Comparison of ENCODE assay signal across 23 mouse cellular contexts in the genomic region with DNA sequence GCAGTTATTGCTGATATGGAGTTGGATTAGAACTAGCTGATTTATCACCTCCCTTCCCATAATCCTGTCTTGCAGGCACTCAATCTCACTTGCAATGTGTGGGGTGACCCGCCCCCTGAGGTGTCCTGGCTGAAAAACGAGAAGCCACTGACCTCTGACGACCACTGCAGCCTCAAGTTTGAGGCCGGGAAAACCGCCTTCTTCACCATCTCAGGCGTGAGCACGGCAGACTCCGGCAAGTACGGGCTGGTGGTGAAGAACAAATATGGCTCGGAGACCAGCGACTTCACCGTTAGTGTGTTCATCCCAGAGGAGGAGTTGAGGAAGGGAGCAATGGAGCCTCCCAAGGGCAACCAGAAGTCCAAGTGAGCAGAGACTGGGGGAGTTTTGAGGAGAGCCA. TPM values are rescaled to one million over a fixed set of nuclear protein-coding genes. Genes with fewer than 3 reads are reported as not detected.
DNase-seq lines count a peak whose midpoint lies in the region; ATAC-seq lines count a peak whose summit lies in the region.
"Had no signal": no experiment of that assay in that cellular context is flagged by ENCODE, and none has a peak within 500 bp of the region (broad histone marks: within the 10 kb centered on the region; RNA-seq: fewer than 3 reads in every experiment).

No protein-coding gene starts in this region.

- H3K4me1 ChIP-seq in heart, embryonic 12.5 days (replicated peaks), result peaks cover 33% of the 10 kb centered on the region
- peaks cover 56% of the 10 kb centered on the region for H3K4me1 ChIP-seq in kidney, embryonic 14.5 days (ENCODE audit: control insufficient read depth, insufficient read depth, low read length)

- peaks cover 66% of the 10 kb centered on the region for H3K36me3 ChIP-seq in heart, embryonic 12.5 days
- no peaks in the 10 kb centered on the region for H3K36me3 ChIP-seq in kidney, embryonic 14.5 days (ENCODE audit: control insufficient read depth, insufficient read depth, low read length)
- no peaks in the 10 kb centered on the region for H3K36me3 ChIP-seq in macrophage (ENCODE audit: inconsistent target)
- H3K36me3 ChIP-seq: embryonic facial prominence, embryonic 15.5 days; forebrain, embryonic 10.5 days; G1E; hindbrain, embryonic 12.5 days had no signal

- 78% methylated on average over 12 of the region's 12 CpGs for WGBS in heart, embryonic 12.5 days
- WGBS in kidney, embryonic 14.5 days, result 17% methylated on average over 12 of the region's 12 CpGs
- 88% methylated on average over 12 of the region's 12 CpGs for WGBS in macrophage (ENCODE audit: missing documents)

- H3K9me3 ChIP-seq in heart, embryonic 12.5 days (replicated peaks), result no peaks in the 10 kb centered on the region
- H3K9me3 ChIP-seq in kidney, embryonic 14.5 days (ENCODE audit: control insufficient read depth, low read length), result no peaks in the 10 kb centered on the region
- H3K9me3 ChIP-seq: embryonic facial prominence, embryonic 15.5 days; forebrain, embryonic 10.5 days; G1E; hindbrain, embryonic 12.5 days had no signal

- H3K79me2 ChIP-seq in macrophage (ENCODE audit: inconsistent target), result no peaks in the 10 kb centered on the region

- no peak overlapping the region for H3K4me2 ChIP-seq in heart, embryonic 12.5 days
- H3K4me2 ChIP-seq in kidney, embryonic 14.5 days (replicated peaks; ENCODE audit: low read depth, low read length), result peak overlapping the region; percentile 9; the same call in 1 of the 2 replicates
- H3K4me2 ChIP-seq: embryonic facial prominence, embryonic 15.5 days; heart, embryonic 11.5 days; hindbrain, embryonic 12.5 days had no signal

- DNase-seq in heart, adult 11 months, result peak; percentile 87
- no peak for DNase-seq in kidney, postnatal 36 days
- DNase-seq in kidney, postnatal 10 days, result peak; percentile 20
- DNase-seq in kidney, postnatal 14 days, result no peak
- DNase-seq in layer of hippocampus, adult 9-10 months (ENCODE audit: low spot score), result no peak
- DNase-seq: adrenal gland, adult 8-10 months; adrenal gland, postnatal 36 days; cerebellum, adult 11 months; cerebellum, adult 8-10 months; cerebellum, postnatal 14 days; gastrocnemius, postnatal 36 days had no signal

- H3K27me3 ChIP-seq in heart, embryonic 12.5 days (replicated peaks), result no peaks in the 10 kb centered on the region
- no peaks in the 10 kb centered on the region for H3K27me3 ChIP-seq in kidney, embryonic 14.5 days (ENCODE audit: control insufficient read depth, insufficient read depth, low read length)
- H3K27me3 ChIP-seq: embryonic facial prominence, embryonic 15.5 days; hindbrain, embryonic 12.5 days had no signal

- no peak overlapping the region for H3K27ac ChIP-seq in heart, embryonic 12.5 days (ENCODE audit: poor library complexity, severe bottlenecking)
- H3K27ac ChIP-seq in kidney, embryonic 14.5 days (ENCODE audit: low read depth, low read length), result peak overlapping the region; percentile 71
- peak overlapping the region; percentile 13; the same call in 1 of the 2 replicates for H3K27ac ChIP-seq in macrophage
- H3K27ac ChIP-seq: embryonic facial prominence, embryonic 15.5 days; forebrain, embryonic 10.5 days; hindbrain, embryonic 12.5 days had no signal

- no peak overlapping the region for H3K9ac ChIP-seq in heart, embryonic 12.5 days
- no peak overlapping the region for H3K9ac ChIP-seq in kidney, embryonic 14.5 days (ENCODE audit: low read depth, low read length)
- H3K9ac ChIP-seq: embryonic facial prominence, embryonic 15.5 days; hindbrain, embryonic 12.5 days had no signal

- no peak overlapping the region for H3K4me3 ChIP-seq in heart, embryonic 12.5 days
- H3K4me3 ChIP-seq in kidney, embryonic 14.5 days (ENCODE audit: low read length), result no peak overlapping the region
- no peak overlapping the region for H3K4me3 ChIP-seq in macrophage (ENCODE audit: inconsistent target)
- H3K4me3 ChIP-seq: embryonic facial prominence, embryonic 15.5 days; erythroblast, embryonic 14.5 days; forebrain, embryonic 10.5 days; gastrocnemius, adult 2 months; hindbrain, embryonic 12.5 days had no signal

- ATAC-seq in heart, embryonic 12.5 days (ENCODE audit: insufficient number of reproducible peaks, low FRiP score), result no peak
- peak; percentile 76 for ATAC-seq in kidney, embryonic 14.5 days (ENCODE audit: low FRiP score, low TSS enrichment)
- ATAC-seq: CD4-positive, CD25-positive, alpha-beta regulatory T cell, adult 4 months; forebrain, embryonic 14.5 days had no signal

RNA-seq across cellular contexts. Expression of a gene that starts 56.4 kb away (rescaled TPM):
- 22.1 and 23.8 TPM in 2 replicates for polyA plus RNA-seq in heart, embryonic 12.5 days (2016; fragmentation: Nextera tagmentation; extraction: Ambion mirVana)
- 54.9 and 93.2 TPM in 2 replicates for polyA plus RNA-seq in kidney, embryonic 14.5 days (2014; fragmentation: Nextera tagmentation; extraction: Ambion mirVana)
- total RNA-seq in macrophage (2018; cell fraction: chromatin; rRNA removed), result 1,000 to 10,000 TPM in 5 of 26 experiments, 100 to 1,000 TPM in 21; 253 to 2,419 (median 417) TPM
- total RNA-seq in macrophage (2018; cell fraction: cytosol; rRNA removed), result 100 to 1,000 TPM in 4 of 26 experiments, 10 to 100 TPM in 22; 34.6 to 197 (median 49.3) TPM
- 100 to 1,000 TPM; 124 to 913 (median 217) TPM for total RNA-seq in macrophage (2018; cell fraction: nucleus; rRNA removed)
- polyA plus RNA-seq in macrophage (2018), result 40.1 to 42.3 TPM (median 40.3 TPM) in 3 replicates

Comparison
In these comparisons a context has a peak if more than half of its experiments do, and no peak if none do; other contexts are left out.
1. DNase-seq: peak in heart, adult 11 months (single experiment) and kidney, postnatal 10 days (single experiment); none in kidney, postnatal 36 days (0 of 2), kidney, postnatal 14 days (single experiment) and layer of hippocampus, adult 9-10 months (single experiment).